Mouse (Mus musculus): ENCODE data around the gene Pigq. TPM values are rescaled to one million over a fixed set of nuclear protein-coding genes. Genes with fewer than 3 reads are reported as not detected.

Gene Pigq
- total and polyA plus RNA-seq, 3 experiments, result 18.5 to 97.2 (median 28.1) TPM

DNA sequence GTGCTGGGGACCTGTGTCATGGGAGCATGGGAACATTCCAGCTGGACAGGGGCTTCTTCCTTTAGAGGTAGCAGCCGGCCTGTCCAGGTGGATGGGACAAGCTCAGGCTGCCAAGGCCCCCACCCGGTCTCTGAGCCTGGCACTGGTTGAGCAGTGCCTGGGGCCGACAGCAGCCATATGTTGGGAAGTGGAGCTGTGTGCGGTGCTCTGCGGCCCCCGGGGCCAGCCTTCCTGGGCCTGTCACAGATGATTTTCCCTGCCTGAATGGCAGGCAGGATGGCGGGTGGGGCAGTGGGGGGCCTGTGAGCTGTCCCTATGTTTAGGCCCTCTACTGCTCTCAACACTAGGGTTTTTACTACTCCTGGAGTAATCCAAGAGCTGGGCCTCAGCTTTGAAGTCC, 11.5 kb upstream of the Pigq start:
- dilution Hi-C loops (cut with MboI; ENCODE audit: extremely low pct_ligation_motif_present, extremely low pct_unique_long_range_greater_than_20kb, low sequenced_read_pairs), result no loop called here
- in situ Hi-C loops (cut with MboI; ENCODE audit: low pct_ligation_motif_present, low pct_unique_long_range_greater_than_20kb, low sequenced_read_pairs), result no loop called here
- no peak overlapping the region for H3K4me2 ChIP-seq (ENCODE audit: insufficient read depth, low read depth, poor library complexity, severe bottlenecking)
- peaks cover 25% of the 10 kb centered on the region for H3K27me3 ChIP-seq (replicated peaks)
- peaks cover 11 to 43% of the 10 kb centered on the region in 2 experiments for H3K36me3 ChIP-seq (replicated peaks in 1 of 2; ENCODE audit: control insufficient read depth in 1 of 2, insufficient read depth in 1 of 2, low read length in 1 of 2)
- no peak for TF ChIP-seq JUND (conservative IDR thresholded peaks at IDR 0.05; ENCODE audit: low read depth, low read length)
- TF ChIP-seq USF1 (IDR thresholded peaks at IDR 0.05; ENCODE audit: low read depth, low read length), result no peak
- H3K9ac ChIP-seq (ENCODE audit: insufficient read depth, low read depth), result no peak overlapping the region
- H3K4me1 ChIP-seq (ENCODE audit: control insufficient read depth in 1 of 2, insufficient read depth in 2 of 2), result no peaks in the 10 kb centered on the region
- H3K27ac ChIP-seq (ENCODE audit: insufficient read depth, low read depth), result no peak overlapping the region
- H3K4me3 ChIP-seq (replicated peaks in 1 of 3; ENCODE audit: low read depth in 2 of 3, low read length in 2 of 3, poor library complexity in 1 of 3), result no peak overlapping the region
- H3K9me3 ChIP-seq (replicated peaks; ENCODE audit: low read length), result no peaks in the 10 kb centered on the region
- no peaks in the 10 kb centered on the region for H3K79me2 ChIP-seq (replicated peaks; ENCODE audit: control insufficient read depth, extremely low read depth, insufficient read depth, poor library complexity, severe bottlenecking)
- no peak for DNase-seq (ENCODE audit: extremely low read depth)

GRCm38 (mm10) chr17:25955736-25956135, 11.0 kb upstream of the Pigq start:
- peaks cover 29% of the 10 kb centered on the region for H3K27me3 ChIP-seq (replicated peaks)
- no peak overlapping the region for H3K27ac ChIP-seq (ENCODE audit: insufficient read depth, low read depth)
- no peak for DNase-seq (ENCODE audit: extremely low read depth)
- TF ChIP-seq CHD2 (IDR thresholded peaks at IDR 0.05; ENCODE audit: low read length), result no peak
- TF ChIP-seq CTCF (conservative IDR thresholded peaks at IDR 0.05 in 1 of 2, IDR thresholded peaks at IDR 0.05 in 1 of 2; ENCODE audit: low read depth in 2 of 2, low read length in 2 of 2), result no peak
- no peak overlapping the region for H3K4me3 ChIP-seq (replicated peaks in 1 of 3; ENCODE audit: low read depth in 2 of 3, low read length in 2 of 3, poor library complexity in 1 of 3)
- in situ Hi-C loops (cut with MboI; ENCODE audit: low pct_ligation_motif_present, low pct_unique_long_range_greater_than_20kb, low sequenced_read_pairs), result no loop called here
- no peaks in the 10 kb centered on the region for H3K4me1 ChIP-seq (ENCODE audit: control insufficient read depth in 1 of 2, insufficient read depth in 2 of 2)
- H3K36me3 ChIP-seq (replicated peaks in 1 of 2; ENCODE audit: control insufficient read depth in 1 of 2, insufficient read depth in 1 of 2, low read length in 1 of 2), result peaks cover 11 to 40% of the 10 kb centered on the region in 2 experiments
- dilution Hi-C loops (cut with MboI; ENCODE audit: extremely low pct_ligation_motif_present, extremely low pct_unique_long_range_greater_than_20kb, low sequenced_read_pairs), result no loop called here
- no peak overlapping the region for H3K4me2 ChIP-seq (ENCODE audit: insufficient read depth, low read depth, poor library complexity, severe bottlenecking)
- H3K9ac ChIP-seq (ENCODE audit: insufficient read depth, low read depth), result no peak overlapping the region
- no peaks in the 10 kb centered on the region for H3K9me3 ChIP-seq (replicated peaks; ENCODE audit: low read length)
- no peaks in the 10 kb centered on the region for H3K79me2 ChIP-seq (replicated peaks; ENCODE audit: control insufficient read depth, extremely low read depth, insufficient read depth, poor library complexity, severe bottlenecking)

GRCm38 (mm10) chr17:25954671-25955070, 9.9 kb upstream of the Pigq start:
- dilution Hi-C loops (cut with MboI; ENCODE audit: extremely low pct_ligation_motif_present, extremely low pct_unique_long_range_greater_than_20kb, low sequenced_read_pairs), result no loop called here
- H3K9me3 ChIP-seq (replicated peaks; ENCODE audit: low read length), result no peaks in the 10 kb centered on the region
- H3K27me3 ChIP-seq (replicated peaks), result peaks cover 39% of the 10 kb centered on the region
- no peak for DNase-seq (ENCODE audit: extremely low read depth)
- H3K4me3 ChIP-seq (replicated peaks in 1 of 3; ENCODE audit: low read depth in 2 of 3, low read length in 2 of 3, poor library complexity in 1 of 3), result no peak overlapping the region
- TF ChIP-seq CTCF (conservative IDR thresholded peaks at IDR 0.05 in 1 of 2, IDR thresholded peaks at IDR 0.05 in 1 of 2; ENCODE audit: low read depth in 2 of 2, low read length in 2 of 2), result no peak
- no peak for TF ChIP-seq TBP (conservative IDR thresholded peaks at IDR 0.05; ENCODE audit: low read depth, low read length)
- no peak for TF ChIP-seq MAZ (IDR thresholded peaks at IDR 0.05; ENCODE audit: low read depth, low read length)
- peaks cover 7 to 29% of the 10 kb centered on the region in 2 experiments for H3K36me3 ChIP-seq (replicated peaks in 1 of 2; ENCODE audit: control insufficient read depth in 1 of 2, insufficient read depth in 1 of 2, low read length in 1 of 2)
- H3K9ac ChIP-seq (ENCODE audit: insufficient read depth, low read depth), result no peak overlapping the region
- in situ Hi-C loops (cut with MboI; ENCODE audit: low pct_ligation_motif_present, low pct_unique_long_range_greater_than_20kb, low sequenced_read_pairs), result no loop called here
- H3K79me2 ChIP-seq (replicated peaks; ENCODE audit: control insufficient read depth, extremely low read depth, insufficient read depth, poor library complexity, severe bottlenecking), result no peaks in the 10 kb centered on the region
- no peak overlapping the region for H3K4me2 ChIP-seq (ENCODE audit: insufficient read depth, low read depth, poor library complexity, severe bottlenecking)
- no peak overlapping the region for H3K27ac ChIP-seq (ENCODE audit: insufficient read depth, low read depth)
- H3K4me1 ChIP-seq (ENCODE audit: control insufficient read depth in 1 of 2, insufficient read depth in 2 of 2), result peaks cover 2 to 3% of the 10 kb centered on the region in 2 experiments; a peak in 1 of 4 replicates

GRCm38 (mm10) chr17:25953161-25953560, 8.4 kb upstream of the Pigq start:
- H3K4me3 ChIP-seq (replicated peaks in 1 of 3; ENCODE audit: low read depth in 2 of 3, low read length in 2 of 3, poor library complexity in 1 of 3), result no peak overlapping the region
- dilution Hi-C loops (cut with MboI; ENCODE audit: extremely low pct_ligation_motif_present, extremely low pct_unique_long_range_greater_than_20kb, low sequenced_read_pairs), result no loop called here
- no peak for DNase-seq (ENCODE audit: extremely low read depth)

More at GRCm38 (mm10) chr17:25953161-25953560, 8.4 kb upstream of the Pigq start:
- in situ Hi-C loops (cut with MboI; ENCODE audit: low pct_ligation_motif_present, low pct_unique_long_range_greater_than_20kb, low sequenced_read_pairs), result no loop called here
- Histone ChIP-seq H3K27ac (ENCODE audit: insufficient read depth, low read depth) (no peak overlapping the region), H3K4me1 (ENCODE audit: control insufficient read depth in 1 of 2, insufficient read depth in 2 of 2) (peaks cover 2 to 3% of the 10 kb centered on the region in 2 experiments; a peak in 1 of 4 replicates), H3K9ac (ENCODE audit: insufficient read depth, low read depth) (no peak overlapping the region), H3K9me3 (replicated peaks; ENCODE audit: low read length) (no peaks in the 10 kb centered on the region), H3K27me3 (replicated peaks) (peaks cover 45% of the 10 kb centered on the region), H3K4me2 (ENCODE audit: insufficient read depth, low read depth, poor library complexity, severe bottlenecking) (no peak overlapping the region), H3K79me2 (replicated peaks; ENCODE audit: control insufficient read depth, extremely low read depth, insufficient read depth, poor library complexity, severe bottlenecking) (no peaks in the 10 kb centered on the region), H3K36me3 (replicated peaks in 1 of 2; ENCODE audit: control insufficient read depth in 1 of 2, insufficient read depth in 1 of 2, low read length in 1 of 2) (peaks cover 3 to 16% of the 10 kb centered on the region in 2 experiments)
- no peak for TF ChIP-seq ZNF384 (IDR thresholded peaks at IDR 0.05; ENCODE audit: low read depth, low read length)
- TF ChIP-seq GABPA (IDR thresholded peaks at IDR 0.05; ENCODE audit: insufficient replicate concordance, low read depth, low read length), result no peak
- TF ChIP-seq CHD1 (IDR thresholded peaks at IDR 0.05; ENCODE audit: low read depth, low read length), result no peak
- no peak for TF ChIP-seq UBTF (IDR thresholded peaks at IDR 0.05; ENCODE audit: low read depth, low read length)
- TF ChIP-seq MXI1 (IDR thresholded peaks at IDR 0.05; ENCODE audit: low read depth, low read length), result no peak
- TF ChIP-seq PAX5 (IDR thresholded peaks at IDR 0.05; ENCODE audit: low read length), result no peak
